Mouse (Mus musculus) midbrain, embryonic 11.5 days (tissue): ENCODE data around the gene Rtl10. TPM values are rescaled to one million over a fixed set of nuclear protein-coding genes. Genes with fewer than 3 reads are reported as not detected.

Experiments used
- polyA plus RNA-seq: library from polyadenylated mRNA; unstranded; fragments of >200 nt; fragmentation: Nextera tagmentation; extraction: Ambion mirVana; gene quantifications from 2 replicates; pipeline ENCODE4 v1.2.1, GENCODE M21; 2014

Rtl10 gene
- polyA plus RNA-seq, 1 experiment from 2014 or later, result 2.0 TPM

Other genes starting within 250 kb of the Rtl10 start
- 1.4 TPM in 1 of 2 replicates, not detected in the other for gene Gm49776, start 240.6 kb upstream of the Rtl10 start, polyA plus RNA-seq
- 33.1 and 34.9 TPM in 2 replicates for gene Dgcr8, start 209.7 kb upstream of the Rtl10 start, polyA plus RNA-seq
- gene Tango2, start 150.8 kb upstream of the Rtl10 start, polyA plus RNA-seq, result 38.9 and 39.2 TPM in 2 replicates
- 66.9 and 71.0 TPM in 2 replicates for gene Arvcf, start 150.7 kb upstream of the Rtl10 start, polyA plus RNA-seq
- gene Txnrd2, start 72.5 kb upstream of the Rtl10 start, polyA plus RNA-seq, result 21.0 and 22.7 TPM in 2 replicates
- 50.8 and 52.5 TPM in 2 replicates for gene Comt, start 72.0 kb upstream of the Rtl10 start, polyA plus RNA-seq
- 10.3 and 12.9 TPM in 2 replicates for gene Gnb1l, start 188 bp upstream of the Rtl10 start, polyA plus RNA-seq
- gene Tbx1, start 91.8 kb downstream of the Rtl10 start, polyA plus RNA-seq, result 0.63 and 0.87 TPM in 2 replicates
- gene Gp1bb, start 123.5 kb downstream of the Rtl10 start, polyA plus RNA-seq, result 6.4 and 6.5 TPM in 2 replicates
- 1.7 and 3.3 TPM in 2 replicates for gene Gm49601, start 127.5 kb downstream of the Rtl10 start, polyA plus RNA-seq
- gene Sept5, start 131.1 kb downstream of the Rtl10 start, polyA plus RNA-seq, result 40.7 and 52.0 TPM in 2 replicates